Mouse (Mus musculus) midbrain, embryonic 15.5 days (tissue): ENCODE results near the gene Mfrp. TPM values are rescaled to one million over a fixed set of nuclear protein-coding genes. Genes with fewer than 3 reads are reported as not detected.

Source experiments
- ATAC-seq: fragments of 200-750 bp; cut with Nextera tagmentation; replicated peaks from 2 replicates; pipeline ENCODE4 v1.8.0; 2017; ENCODE audit warnings: moderate TSS enrichment
- H3K27ac ChIP-seq: fragments of 300-500 bp; sonication (generic); 2 replicates; pipeline ENCODE4 v1.5.1; 2015; ENCODE audit warnings: mild to moderate bottlenecking, inconsistent platforms
- H3K27me3 ChIP-seq: fragments of 300-500 bp; sonication (generic); replicated peaks from 2 replicates; pipeline ENCODE4 v1.6.1; 2015; ENCODE audit warnings: inconsistent platforms
- H3K36me3 ChIP-seq: fragments of 300-500 bp; sonication (generic); replicated peaks from 2 replicates; pipeline ENCODE4 v1.6.1; 2015; ENCODE audit warnings: inconsistent platforms
- H3K4me1 ChIP-seq: fragments of 300-500 bp; sonication (generic); 2 replicates; pipeline ENCODE4 v1.6.1; 2015; ENCODE audit warnings: inconsistent platforms
- H3K4me2 ChIP-seq: fragments of 300-500 bp; sonication (generic); 2 replicates; pipeline ENCODE4 v1.6.1; 2015; ENCODE audit warnings: inconsistent platforms, mild to moderate bottlenecking, moderate library complexity
- H3K4me3 ChIP-seq: fragments of 300-500 bp; sonication (generic); 2 replicates; pipeline ENCODE4 v1.5.1; 2015; ENCODE audit warnings: mild to moderate bottlenecking, inconsistent platforms
- H3K9ac ChIP-seq: fragments of 300-500 bp; sonication (generic); 2 replicates; pipeline ENCODE4 v1.6.1; 2015; ENCODE audit warnings: mild to moderate bottlenecking, inconsistent platforms
- H3K9me3 ChIP-seq: fragments of 300-500 bp; sonication (generic); 2 replicates; pipeline ENCODE4 v1.6.1; 2016; ENCODE audit warnings: inconsistent platforms
- WGBS: fragments of 180-500 bp; shearing (Covaris S2); methylation state at CpG from one replicate; pipeline ENCODE4 v1.1.7; 2015; ENCODE audit warnings: mixed read lengths; 5-methylcytosine and 5-hydroxymethylcytosine counted together
- polyA plus RNA-seq: library from polyadenylated mRNA; unstranded; fragments of >200 nt; fragmentation: Nextera tagmentation; extraction: Ambion mirVana; gene quantifications from 2 replicates; pipeline ENCODE4 v1.2.1, GENCODE M21; 2015

Mfrp gene
- polyA plus RNA-seq, 1 experiment from 2014 or later: 0.08 TPM

DNA sequence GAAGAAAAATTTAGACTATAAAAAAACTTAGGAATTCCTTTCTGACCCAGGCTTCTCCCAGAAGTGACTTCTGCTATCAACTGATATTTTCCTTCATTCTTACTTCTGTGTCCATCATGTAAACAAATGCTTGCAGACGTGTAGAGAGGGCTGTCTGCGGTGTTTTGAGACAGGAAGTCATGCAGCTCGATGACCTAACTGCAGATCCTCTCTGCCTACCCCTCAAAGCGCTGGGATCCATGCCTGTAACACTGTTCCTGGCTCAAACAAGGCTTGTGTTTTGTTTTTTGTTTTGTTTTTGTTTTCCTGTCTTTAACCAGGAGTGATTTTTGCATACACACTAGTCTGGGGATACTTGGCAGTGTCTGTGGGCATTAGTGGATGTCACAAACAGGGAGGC is 36.3 kb downstream of the Mfrp start:
- H3K36me3 ChIP-seq: no peaks in the 10 kb centered on the region
- no peak overlapping the region for H3K4me2 ChIP-seq
- H3K27me3 ChIP-seq: peaks cover 29% of the 10 kb centered on the region
- no peak overlapping the region for H3K4me3 ChIP-seq
- WGBS: 79% methylated on average over 4 of the region's 4 CpGs
- no peak overlapping the region for H3K27ac ChIP-seq
- no peak for ATAC-seq
- no peak overlapping the region for H3K9ac ChIP-seq
- H3K9me3 ChIP-seq: no peaks in the 10 kb centered on the region
- peaks cover 22% of the 10 kb centered on the region for H3K4me1 ChIP-seq

DNA sequence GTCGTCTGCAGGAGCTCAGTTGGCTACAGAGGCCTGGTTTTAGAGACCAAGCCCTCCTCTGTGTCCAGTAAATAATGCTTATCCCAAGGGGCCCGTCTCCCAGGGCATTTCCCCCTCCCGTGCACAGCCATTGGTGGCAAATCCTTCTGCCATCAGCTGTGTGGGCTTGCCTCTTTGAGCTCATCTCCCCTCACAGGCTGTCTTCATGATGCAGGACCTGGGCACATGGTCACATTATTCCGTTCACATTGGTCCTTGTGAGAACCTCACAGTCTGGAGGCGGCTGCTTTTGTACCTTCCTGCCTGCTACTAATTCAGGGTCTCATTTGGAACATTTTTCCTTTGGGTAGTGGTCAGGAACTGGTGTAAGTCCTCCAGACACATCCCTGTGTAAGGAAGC is 40.4 kb downstream of the Mfrp start:
- WGBS: 56% methylated on average over 5 of the region's 5 CpGs
- ATAC-seq: no peak

DNA sequence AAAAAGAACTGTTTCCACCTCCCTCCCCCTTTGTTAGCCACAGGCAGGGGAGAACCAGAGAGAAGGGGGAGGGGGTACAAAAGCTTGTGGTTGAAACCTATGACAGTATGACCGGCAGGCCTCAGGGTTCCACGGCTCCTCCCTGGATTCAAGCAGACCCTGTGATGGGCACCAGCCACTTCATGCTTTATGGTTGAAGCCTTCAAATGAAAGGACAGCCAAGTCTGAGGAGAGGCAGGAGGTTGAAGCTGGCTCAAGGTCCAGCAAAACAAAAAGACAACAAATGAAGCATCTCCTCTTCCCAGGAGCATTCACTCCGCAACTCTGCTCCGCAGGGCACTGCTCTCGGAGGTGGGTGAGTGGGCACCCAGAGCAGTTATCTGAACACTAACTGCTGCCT is 41.9 kb downstream of the Mfrp start:
- H3K36me3 ChIP-seq: peaks cover 19% of the 10 kb centered on the region
- ATAC-seq: no peak
- no peaks in the 10 kb centered on the region for H3K9me3 ChIP-seq
- no peak overlapping the region for H3K4me3 ChIP-seq
- H3K27me3 ChIP-seq: no peaks in the 10 kb centered on the region
- H3K9ac ChIP-seq: no peak overlapping the region
- H3K4me2 ChIP-seq: no peak overlapping the region
- 70% methylated on average over 5 of the region's 5 CpGs for WGBS
- H3K4me1 ChIP-seq: no peaks in the 10 kb centered on the region
- H3K27ac ChIP-seq: no peak overlapping the region

More for the DNA sequence above, 40.4 kb downstream of the Mfrp start:
- Histone ChIP-seq H3K9ac (no peak overlapping the region), H3K4me3 (no peak overlapping the region), H3K27ac (no peak overlapping the region), H3K4me1 (no peaks in the 10 kb centered on the region), H3K4me2 (no peak overlapping the region), H3K27me3 (no peaks in the 10 kb centered on the region), H3K36me3 (peaks cover 19% of the 10 kb centered on the region), H3K9me3 (no peaks in the 10 kb centered on the region)

- WGBS: 30% methylated on average over 6 of the region's 8 CpGs
- no peak overlapping the region for H3K4me2 ChIP-seq
Observed at GRCm38 (mm10) chr9:44144023-44144717, 42.6 kb downstream of the Mfrp start.

DNA sequence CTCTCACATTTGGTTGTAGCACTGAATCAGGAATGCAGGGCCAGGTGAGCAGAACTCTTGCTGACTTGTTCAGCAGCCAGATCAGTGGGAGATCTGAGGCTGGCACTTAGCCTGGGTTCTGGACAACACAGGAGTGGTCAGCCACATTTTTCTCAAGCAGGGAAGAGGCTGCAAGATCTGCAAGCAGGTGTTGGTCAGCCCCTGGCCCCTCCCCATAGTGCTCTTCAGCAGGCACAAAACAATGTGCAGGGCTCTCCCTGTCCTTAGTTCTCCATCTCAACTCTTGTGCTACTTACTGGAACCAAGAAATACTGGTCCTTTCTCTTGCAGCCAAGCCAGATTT is 43.2 kb downstream of the Mfrp start:
- Histone ChIP-seq H3K36me3 (peaks cover 19% of the 10 kb centered on the region), H3K4me2 (no peak overlapping the region), H3K4me3 (no peak overlapping the region), H3K9me3 (no peaks in the 10 kb centered on the region), H3K27ac (no peak overlapping the region), H3K27me3 (no peaks in the 10 kb centered on the region), H3K4me1 (no peaks in the 10 kb centered on the region), H3K9ac (no peak overlapping the region)
- ATAC-seq: no peak

More at GRCm38 (mm10) chr9:44144023-44144717, 42.6 kb downstream of the Mfrp start:
- Histone ChIP-seq H3K27ac (no peak overlapping the region), H3K4me1 (no peaks in the 10 kb centered on the region), H3K36me3 (peaks cover 19% of the 10 kb centered on the region), H3K9ac (no peak overlapping the region), H3K9me3 (no peaks in the 10 kb centered on the region), H3K4me3 (no peak overlapping the region), H3K27me3 (no peaks in the 10 kb centered on the region)
- no peak for ATAC-seq

- peaks cover 27% of the 10 kb centered on the region for H3K36me3 ChIP-seq
- H3K4me3 ChIP-seq: no peak overlapping the region
- WGBS: 53% methylated on average over 3 of the region's 3 CpGs
- no peaks in the 10 kb centered on the region for H3K27me3 ChIP-seq
- no peak overlapping the region for H3K9ac ChIP-seq
- no peak overlapping the region for H3K27ac ChIP-seq
- ATAC-seq: no peak
- no peaks in the 10 kb centered on the region for H3K4me1 ChIP-seq
- no peak overlapping the region for H3K4me2 ChIP-seq
- H3K9me3 ChIP-seq: no peaks in the 10 kb centered on the region
Observed at GRCm38 (mm10) chr9:44147290-44147689, 45.8 kb downstream of the Mfrp start.

Other genes starting within 250 kb of the Mfrp start
- 1.0 and 1.6 TPM in 2 replicates for gene Thy1, start 58.3 kb upstream of the Mfrp start, polyA plus RNA-seq
- gene Usp2, start 34.7 kb upstream of the Mfrp start, polyA plus RNA-seq: 5.9 and 9.6 TPM in 2 replicates
- 2.9 and 4.1 TPM in 2 replicates for gene C1qtnf5, start 5.5 kb downstream of the Mfrp start, polyA plus RNA-seq
- 0.13 and 0.25 TPM in 2 replicates for gene Gm49380, start 11.8 kb downstream of the Mfrp start, polyA plus RNA-seq
- gene Rnf26, start 11.8 kb downstream of the Mfrp start, polyA plus RNA-seq: 29.2 and 32.4 TPM in 2 replicates
- gene Mcam, start 32.7 kb downstream of the Mfrp start, polyA plus RNA-seq: 11.7 and 11.9 TPM in 2 replicates
- 24.4 and 26.2 TPM in 2 replicates for gene Cbl, start 132.3 kb downstream of the Mfrp start, polyA plus RNA-seq
- gene Ccdc153, start 138.9 kb downstream of the Mfrp start, polyA plus RNA-seq: 0.61 TPM in 1 of 2 replicates, not detected in the other
- gene Pdzd3, start 149.7 kb downstream of the Mfrp start, polyA plus RNA-seq: 0.44 and 0.96 TPM in 2 replicates
- 4.8 and 5.1 TPM in 2 replicates for gene Nlrx1, start 166.9 kb downstream of the Mfrp start, polyA plus RNA-seq
- 30.4 and 31.1 TPM in 2 replicates for gene Abcg4, start 186.9 kb downstream of the Mfrp start, polyA plus RNA-seq
- gene Hinfp, start 203.9 kb downstream of the Mfrp start, polyA plus RNA-seq: 28.4 and 30.5 TPM in 2 replicates
- gene C2cd2l, start 218.6 kb downstream of the Mfrp start, polyA plus RNA-seq: 27.3 and 30.6 TPM in 2 replicates
- 36.5 and 36.9 TPM in 2 replicates for gene Dpagt1, start 224.3 kb downstream of the Mfrp start, polyA plus RNA-seq
- gene H2afx, start 233.0 kb downstream of the Mfrp start, polyA plus RNA-seq: 121 and 132 TPM in 2 replicates
- gene Hmbs, start 242.5 kb downstream of the Mfrp start, polyA plus RNA-seq: 63.1 and 65.6 TPM in 2 replicates